Mouse (Mus musculus): ENCODE results near the gene Pvr. TPM values are rescaled to one million over a fixed set of nuclear protein-coding genes. Genes with fewer than 3 reads are reported as not detected.

The Pvr gene
- polyA plus RNA-seq (2012; rRNA removed), result 19.3 and 26.5 TPM in 2 replicates

GRCm38 (mm10) chr7:19920506-19921261 lies at the start of gene Pvr:
TSS of gene Pvr (minus strand) at chr7:19921160.

GRCm38 (mm10) chr7:19964985-19965579 lies 44.1 kb upstream of the Pvr start, which contains the start of gene Ceacam20:
TSS of gene Ceacam20 (plus strand) at chr7:19965412.

GRCm38 (mm10) chr7:19950589-19950988 lies 29.6 kb upstream of the Pvr start, which contains the start of gene Igsf23:
TSS of gene Igsf23 (minus strand) at chr7:19950756.

GRCm38 (mm10) chr7:19887849-19888248 lies 33.1 kb downstream of the Pvr start, which contains the start of gene Ceacam19:
TSS of gene Ceacam19 (minus strand) at chr7:19887965.

GRCm38 (mm10) chr7:19861199-19861598 lies 59.8 kb downstream of the Pvr start, which contains the start of gene Ceacam16:
TSS of gene Ceacam16 (minus strand) at chr7:19861299.

Other genes with a start within 250 kb of the Pvr start
- 1.2 and 3.3 TPM in 2 replicates for gene Apoc2, start 243.2 kb downstream of the Pvr start, polyA plus RNA-seq (2012; rRNA removed)
- gene Gm44805, start 239.7 kb downstream of the Pvr start, polyA plus RNA-seq (2012; rRNA removed), result not detected in 2 replicates
- 2.4 and 7.3 TPM in 2 replicates for gene Apoc4, start 239.7 kb downstream of the Pvr start, polyA plus RNA-seq (2012; rRNA removed)
- 3.8 and 11.0 TPM in 2 replicates for gene Apoc1, start 228.5 kb downstream of the Pvr start, polyA plus RNA-seq (2012; rRNA removed)
- gene Apoe, start 222.0 kb downstream of the Pvr start, polyA plus RNA-seq (2012; rRNA removed), result 3,327 and 3,331 TPM in 2 replicates
- gene Tomm40, start 205.7 kb downstream of the Pvr start, polyA plus RNA-seq (2012; rRNA removed), result 131 and 143 TPM in 2 replicates
- gene Nectin2, start 170.7 kb downstream of the Pvr start, polyA plus RNA-seq (2012; rRNA removed), result 136 and 141 TPM in 2 replicates
- 233 and 256 TPM in 2 replicates for gene Bcam, start 150.1 kb downstream of the Pvr start, polyA plus RNA-seq (2012; rRNA removed)
- 8.6 and 11.5 TPM in 2 replicates for gene Cblc, start 124.4 kb downstream of the Pvr start, polyA plus RNA-seq (2012; rRNA removed)
- gene Bcl3, start 98.4 kb downstream of the Pvr start, polyA plus RNA-seq (2012; rRNA removed), result 78.2 and 94.4 TPM in 2 replicates
- 0.49 and 0.91 TPM in 2 replicates for gene Gm19345, start 69.2 kb downstream of the Pvr start, polyA plus RNA-seq (2012; rRNA removed)
- gene Ceacam16, start 59.9 kb downstream of the Pvr start, polyA plus RNA-seq (2012; rRNA removed), result 0.15 and 0.31 TPM in 2 replicates
- gene Ceacam19, start 33.2 kb downstream of the Pvr start, polyA plus RNA-seq (2012; rRNA removed), result 0.15 TPM in 2 replicates
- gene Igsf23, start 29.6 kb upstream of the Pvr start, polyA plus RNA-seq (2012; rRNA removed), result 0.68 and 1.3 TPM in 2 replicates
- gene Ceacam20, start 44.3 kb upstream of the Pvr start, polyA plus RNA-seq (2012; rRNA removed), result 0.31 and 0.58 TPM in 2 replicates
- gene Nlrp9b, start 70.3 kb upstream of the Pvr start, polyA plus RNA-seq (2012; rRNA removed), result 0.87 and 1.3 TPM in 2 replicates
- not detected in 2 replicates for gene Vmn1r91, start 178.5 kb upstream of the Pvr start, polyA plus RNA-seq (2012; rRNA removed)
- not detected in 2 replicates for gene Gm16442, start 201.4 kb upstream of the Pvr start, polyA plus RNA-seq (2012; rRNA removed)
- gene Vmn1r93, start 217.9 kb upstream of the Pvr start, polyA plus RNA-seq (2012; rRNA removed), result not detected in 2 replicates
- gene Vmn1r94, start 247.2 kb upstream of the Pvr start, polyA plus RNA-seq (2012; rRNA removed), result not detected in 2 replicates

All from ovary, adult 2 months (tissue).